16 mouse cellular contexts compared by ENCODE assay signal in the genomic region with DNA sequence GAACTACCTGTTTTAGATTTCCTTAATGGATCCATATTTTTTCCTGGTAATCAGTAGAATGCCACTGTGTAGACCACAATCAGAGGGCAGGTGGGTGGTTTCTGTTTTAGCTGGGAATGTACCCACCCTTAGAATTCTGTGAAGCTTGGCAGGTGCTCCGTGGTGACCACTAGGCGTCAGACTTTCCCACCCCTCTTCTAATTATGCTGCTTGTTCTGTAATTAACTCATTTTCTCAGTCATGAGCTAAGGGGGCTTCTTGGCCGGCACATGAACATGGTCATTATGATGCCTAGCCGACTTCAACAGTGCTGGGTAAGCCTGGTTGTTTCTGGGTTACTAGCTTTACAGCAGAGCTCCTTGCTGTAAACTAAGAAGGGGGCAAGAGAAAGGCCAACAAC. TPM values are rescaled to one million over a fixed set of nuclear protein-coding genes. Genes with fewer than 3 reads are reported as not detected.
DNase-seq lines count a peak whose midpoint lies in the region; ATAC-seq and TF ChIP-seq lines count a peak whose summit lies in the region.
"Had no signal": no experiment of that assay in that cellular context is flagged by ENCODE, and none has a peak within 500 bp of the region (broad histone marks: within the 10 kb centered on the region; RNA-seq: fewer than 3 reads in every experiment).

No protein-coding gene starts in this region.

- no peaks in the 10 kb centered on the region for H3K27me3 ChIP-seq in midbrain, embryonic 14.5 days (ENCODE audit: control insufficient read depth, insufficient read depth, low read length)
- no peaks in the 10 kb centered on the region for H3K27me3 ChIP-seq in midbrain, embryonic 11.5 days (ENCODE audit: control insufficient read depth, insufficient read depth, low read length)
- no peaks in the 10 kb centered on the region for H3K27me3 ChIP-seq in MEL (ENCODE audit: control insufficient read depth in 1 of 2, insufficient read depth in 2 of 2, low read length in 2 of 2)

- H3K9ac ChIP-seq in midbrain, embryonic 14.5 days (replicated peaks; ENCODE audit: low read length): no peak overlapping the region
- no peak overlapping the region for H3K9ac ChIP-seq in midbrain, embryonic 11.5 days (ENCODE audit: low read length)
- H3K9ac ChIP-seq in MEL (ENCODE audit: control insufficient read depth, low read depth, low read length, poor library complexity, severe bottlenecking): no peak overlapping the region

- no peak overlapping the region for H3K4me2 ChIP-seq in midbrain, embryonic 14.5 days (ENCODE audit: low read length)
- H3K4me2 ChIP-seq in midbrain, embryonic 11.5 days: no peak overlapping the region
- H3K4me2 ChIP-seq: liver, embryonic 11.5 days had no signal

- no peaks in the 10 kb centered on the region for H3K9me3 ChIP-seq in midbrain, embryonic 14.5 days (ENCODE audit: control insufficient read depth, low read length)
- no peaks in the 10 kb centered on the region for H3K9me3 ChIP-seq in midbrain, embryonic 11.5 days (ENCODE audit: control insufficient read depth, low read length)
- no peaks in the 10 kb centered on the region for H3K9me3 ChIP-seq in MEL (replicated peaks; ENCODE audit: insufficient read depth, low read length)

- no peak for ATAC-seq in midbrain, embryonic 14.5 days (ENCODE audit: low FRiP score, low TSS enrichment)
- no peak for ATAC-seq in midbrain, embryonic 11.5 days (ENCODE audit: low FRiP score)

- H3K4me1 ChIP-seq in midbrain, embryonic 14.5 days (ENCODE audit: control insufficient read depth, insufficient read depth, low read length): no peaks in the 10 kb centered on the region
- H3K4me1 ChIP-seq in midbrain, embryonic 11.5 days (ENCODE audit: control insufficient read depth, insufficient read depth, low read length): no peaks in the 10 kb centered on the region
- no peaks in the 10 kb centered on the region for H3K4me1 ChIP-seq in MEL (ENCODE audit: control insufficient read depth in 1 of 2, insufficient read depth in 2 of 2, low read length in 2 of 2)

- 36% methylated on average over 4 of the region's 4 CpGs for WGBS in midbrain, embryonic 14.5 days
- WGBS in midbrain, embryonic 11.5 days: 45% methylated on average over 4 of the region's 4 CpGs

- H3K79me2 ChIP-seq in MEL (ENCODE audit: control insufficient read depth, insufficient read depth, low read length, poor library complexity): no peaks in the 10 kb centered on the region

- no peaks in the 10 kb centered on the region for H3K36me3 ChIP-seq in midbrain, embryonic 14.5 days (ENCODE audit: control insufficient read depth, insufficient read depth, low read length)
- no peaks in the 10 kb centered on the region for H3K36me3 ChIP-seq in midbrain, embryonic 11.5 days (ENCODE audit: control insufficient read depth, insufficient read depth, low read length)
- no peaks in the 10 kb centered on the region for H3K36me3 ChIP-seq in MEL (ENCODE audit: control insufficient read depth in 1 of 2, insufficient read depth in 2 of 2, low read length in 2 of 2)

- TF ChIP-seq CTCF in MEL (IDR thresholded peaks at IDR 0.05 in 2 of 3, conservative IDR thresholded peaks at IDR 0.05 in 1 of 3; ENCODE audit: control insufficient read depth in 1 of 3, insufficient read depth in 1 of 3, low read depth in 2 of 3, low read length in 3 of 3, poor library complexity in 1 of 3, severe bottlenecking in 1 of 3): peak in 2 of 3 experiments; percentile 21 to 38; a peak in 3 of 6 replicates

- no peak for TF ChIP-seq EP300 in MEL (IDR thresholded peaks at IDR 0.05; ENCODE audit: low read depth in 1 of 2, low read length in 2 of 2)

- peak; percentile 29 for DNase-seq in heart, postnatal 4 days
- no peak for DNase-seq in heart, postnatal 25 days (ENCODE audit: low spot score)
- peak; percentile 36 for DNase-seq in midbrain, embryonic 14.5 days
- DNase-seq in midbrain, embryonic 11.5 days (ENCODE audit: low spot score, missing footprints): no peak
- DNase-seq in MEL (ENCODE audit: low read depth, low spot score): peak; percentile 3
- peak; percentile 48 for DNase-seq in naive thymus-derived CD4-positive, alpha-beta T cell, adult 2 months (ENCODE audit: low read depth)
- no peak for DNase-seq in ovary, adult 18-20 months (ENCODE audit: low spot score)
- no peak for DNase-seq in cerebellum, adult 8-10 months
- DNase-seq: adrenal gland, postnatal 14 days; cerebellum, adult 9-10 months; gastrocnemius, postnatal 36 days; kidney, adult 11 months; layer of hippocampus, adult 9-11 months had no signal

- TF ChIP-seq POLR2A in MEL (IDR thresholded peaks at IDR 0.05; ENCODE audit: control insufficient read depth in 1 of 2, insufficient read depth in 1 of 2, low read depth in 1 of 2, low read length in 2 of 2, poor library complexity in 1 of 2): no peak

- peak; percentile 17 for TF ChIP-seq RAD21 in MEL (IDR thresholded peaks at IDR 0.05; ENCODE audit: low read depth, low read length)

- intact Hi-C loops in heart, postnatal 25 days (cut with DNase I): loop anchor here (2.0 to 5.0 kb wide), 2 partner anchors 76 to 181 kb away; no protein-coding TSS in a partner anchor

- H3K27ac ChIP-seq in midbrain, embryonic 14.5 days (replicated peaks; ENCODE audit: low read depth, low read length): no peak overlapping the region
- no peak overlapping the region for H3K27ac ChIP-seq in midbrain, embryonic 11.5 days (ENCODE audit: low read depth, low read length)
- H3K27ac ChIP-seq in MEL (ENCODE audit: control insufficient read depth, low read depth, low read length): no peak overlapping the region

- H3K4me3 ChIP-seq in midbrain, embryonic 14.5 days (replicated peaks; ENCODE audit: low read depth, low read length): no peak overlapping the region
- no peak overlapping the region for H3K4me3 ChIP-seq in midbrain, embryonic 11.5 days (ENCODE audit: low read depth, low read length)
- no peak overlapping the region for H3K4me3 ChIP-seq in MEL (ENCODE audit: control insufficient read depth in 1 of 2, insufficient read depth in 1 of 2, low read depth in 2 of 2, low read length in 2 of 2)

TF ChIP-seq in MEL, 35 proteins besides CTCF, POLR2A, EP300 and RAD21:
- TF ChIP-seq USF2 (IDR thresholded peaks at IDR 0.05; ENCODE audit: borderline replicate concordance in 1 of 2, insufficient read depth in 1 of 2, low read depth in 1 of 2, low read length in 2 of 2) (no peak), SMC3 (IDR thresholded peaks at IDR 0.05; ENCODE audit: low read depth, low read length) (peak; percentile 19; the same call in 1 of the 2 replicates)

RNA-seq across cellular contexts. Expression of gene Gjd2, which starts 47.0 kb away (rescaled TPM):
- not detected for total RNA-seq in heart, postnatal 4 days (2021)
- not detected for total RNA-seq in heart, postnatal 25 days (2021)
- polyA plus RNA-seq in midbrain, embryonic 14.5 days (2014; fragmentation: Nextera tagmentation; extraction: Ambion mirVana): 6.3 and 17.6 TPM in 2 replicates
- 0.82 and 1.1 TPM in 2 replicates for polyA plus RNA-seq in midbrain, embryonic 11.5 days (2014; fragmentation: Nextera tagmentation; extraction: Ambion mirVana)
- not detected in 2 replicates for total RNA-seq in MEL (2012; rRNA removed)
- polyA plus RNA-seq in MEL (2012; ENCODE audit: insufficient read depth in 1 of 2, insufficient read length in 2 of 2, low read depth in 1 of 2, low replicate concordance in 2 of 2, missing spikeins in 1 of 2): not detected
- total RNA-seq: gastrocnemius, postnatal 36 days; heart, postnatal 10 days; megakaryocyte progenitor cell, adult 5-6 weeks had no signal
- polyA plus RNA-seq: liver, embryonic 11.5 days had no signal

Comparison
In these comparisons a context has a peak if more than half of its experiments do, and no peak if none do; other contexts are left out.
1. DNase-seq: peak in heart, postnatal 4 days (single experiment), midbrain, embryonic 14.5 days (single experiment), MEL (single experiment) and naive thymus-derived CD4-positive, alpha-beta T cell, adult 2 months (single experiment); none in heart, postnatal 25 days (single experiment), midbrain, embryonic 11.5 days (single experiment), ovary, adult 18-20 months (single experiment) and cerebellum, adult 8-10 months (single experiment).